Mouse (Mus musculus): ENCODE measurements around the gene Myo1e.

The Myo1e gene

GRCm38 (mm10) chr9:70277529-70277982, 70.4 kb downstream of the Myo1e start:
- no peak for DNase-seq (ENCODE audit: low read depth in 1 of 2, low spot score in 2 of 2)

GRCm38 (mm10) chr9:70281407-70281806, 74.3 kb downstream of the Myo1e start:
- DNase-seq (ENCODE audit: low read depth in 1 of 2, low spot score in 2 of 2), result no peak

GRCm38 (mm10) chr9:70282107-70282506, 75.0 kb downstream of the Myo1e start:
- DNase-seq (ENCODE audit: low read depth in 1 of 2, low spot score in 2 of 2), result no peak

DNA sequence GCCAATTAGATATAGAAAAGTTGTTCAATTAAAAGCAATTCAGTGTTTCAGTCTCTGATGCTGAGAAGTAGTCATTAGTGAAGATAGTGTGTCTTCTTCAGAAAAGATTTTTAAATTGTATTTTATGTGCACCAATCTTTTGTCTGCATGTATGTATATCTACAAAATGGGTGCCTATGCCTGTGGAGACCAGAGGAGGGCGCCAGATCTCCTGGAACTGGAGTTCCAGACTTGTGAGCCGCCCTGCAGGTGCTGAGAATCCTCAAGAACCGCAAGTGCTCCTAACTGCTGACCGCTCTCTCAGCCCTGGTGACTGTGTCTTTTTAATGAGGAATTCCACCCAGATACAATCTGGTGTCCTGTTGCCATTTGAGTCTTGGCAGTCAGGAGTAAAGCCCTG, 76.0 kb downstream of the Myo1e start:
- no peak for DNase-seq (ENCODE audit: low read depth in 1 of 2, low spot score in 2 of 2)

DNA sequence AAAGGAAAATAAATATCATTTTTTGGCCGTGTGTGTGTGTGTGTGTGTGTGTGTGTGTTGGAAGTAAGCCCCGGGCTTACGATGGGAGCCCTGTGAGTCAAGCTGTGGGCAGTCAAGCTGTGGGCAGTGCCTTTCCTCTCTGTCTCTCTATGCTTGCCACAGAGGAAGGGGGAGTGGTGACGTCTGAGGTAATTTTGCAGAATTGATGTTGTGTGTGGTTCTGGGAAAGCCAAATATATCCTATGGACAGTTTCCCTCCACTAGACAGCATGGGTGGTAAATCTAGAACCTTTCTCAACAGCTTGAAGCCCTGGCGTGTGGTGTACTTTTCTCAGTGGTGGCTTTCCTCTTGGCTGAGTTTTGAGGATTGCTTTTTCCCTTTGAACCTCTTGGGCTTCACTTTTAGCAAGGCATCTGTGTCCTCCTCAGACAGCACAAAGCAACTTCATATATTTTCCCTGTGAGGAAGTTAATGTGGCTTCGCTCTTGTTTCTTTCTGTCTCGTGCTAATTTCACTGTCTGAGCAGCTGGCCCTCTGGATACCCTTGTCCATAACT, 77.5 kb downstream of the Myo1e start:
- DNase-seq (ENCODE audit: low read depth in 1 of 2, low spot score in 2 of 2), result peak in 1 of 2 experiments; percentile 12

DNA sequence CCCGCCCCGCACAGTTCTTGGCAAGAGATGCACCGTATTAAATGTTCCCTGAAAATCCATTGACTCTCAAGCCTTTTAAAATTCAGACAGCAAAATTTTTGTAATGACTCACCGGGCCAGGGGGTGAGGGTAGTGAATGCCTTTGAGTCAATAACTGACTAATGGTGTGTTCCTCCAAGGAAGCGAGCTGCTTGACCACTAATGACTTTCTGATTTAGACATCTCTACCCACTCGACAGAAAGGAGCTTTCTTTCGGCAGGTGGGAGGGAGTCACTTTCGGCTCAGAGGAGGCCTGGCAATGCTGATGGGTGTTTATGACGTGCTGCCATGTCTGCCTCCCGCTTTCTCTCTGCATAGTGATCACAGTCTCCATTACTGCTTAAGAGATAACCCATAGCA, 83.6 kb downstream of the Myo1e start:
- DNase-seq (ENCODE audit: low read depth in 1 of 2, low spot score in 2 of 2), result no peak

DNA sequence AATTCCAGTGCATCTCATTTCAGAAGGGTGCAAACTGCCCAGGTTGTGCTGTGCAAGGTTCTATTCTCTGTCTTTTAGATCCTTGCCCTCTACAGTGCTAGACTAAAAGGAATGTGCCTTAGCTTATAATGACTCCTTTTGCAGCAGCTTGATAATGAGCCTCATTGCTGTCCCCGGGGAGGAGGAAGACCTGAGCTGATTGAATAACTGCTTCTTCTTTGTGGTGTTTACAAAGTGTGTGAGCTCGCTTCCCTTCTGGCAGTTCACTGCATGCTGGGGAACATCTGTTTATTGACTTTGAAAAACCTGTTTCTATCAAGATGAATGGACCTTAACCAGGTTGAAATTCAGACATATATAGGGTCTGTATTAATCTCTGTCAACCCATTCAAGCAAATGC, 89.8 kb downstream of the Myo1e start:
- DNase-seq (ENCODE audit: low read depth in 1 of 2, low spot score in 2 of 2), result no peak

- no peak for DNase-seq (ENCODE audit: low read depth in 1 of 2, low spot score in 2 of 2)
Observed at GRCm38 (mm10) chr9:70298221-70298620, 91.1 kb downstream of the Myo1e start.

DNA sequence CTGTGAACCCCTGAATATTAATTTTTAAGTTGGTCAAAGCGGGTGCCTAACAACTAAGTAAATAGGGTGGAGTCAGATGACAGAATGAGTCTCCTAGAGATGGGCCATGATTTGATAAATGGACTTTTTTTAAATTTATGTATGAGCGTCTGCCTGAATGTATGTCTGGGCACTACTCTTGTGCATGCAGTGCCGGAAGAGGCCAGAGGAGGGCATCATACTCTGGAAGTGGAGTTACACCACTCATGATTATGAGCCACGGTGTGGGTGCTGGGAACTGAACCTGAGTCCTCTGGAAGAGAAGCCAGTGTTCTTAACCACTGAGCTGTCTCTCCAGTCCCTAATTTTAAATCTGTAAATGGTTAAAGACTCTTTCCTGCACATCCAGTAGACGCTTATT, 93.6 kb downstream of the Myo1e start:
- no peak for DNase-seq (ENCODE audit: low read depth in 1 of 2, low spot score in 2 of 2)

DNA sequence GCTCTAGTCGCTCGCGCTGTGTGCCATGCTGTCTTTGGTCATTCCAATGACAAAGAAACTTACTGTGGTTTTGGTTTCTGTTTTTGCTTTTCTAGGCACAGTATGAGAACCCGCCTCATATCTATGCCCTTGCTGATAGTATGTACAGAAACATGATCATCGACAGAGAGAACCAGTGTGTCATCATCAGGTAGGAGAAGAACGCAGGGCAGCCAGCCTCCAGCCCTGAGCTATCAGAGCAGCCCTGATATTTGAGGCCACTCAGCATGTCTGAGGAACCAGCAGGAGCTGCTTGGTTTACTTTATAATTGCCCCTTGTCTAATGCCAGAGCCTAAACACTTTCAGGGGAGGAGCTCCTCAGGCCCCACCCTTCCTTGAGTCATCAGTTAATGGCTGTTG, 94.4 kb downstream of the Myo1e start:
- no peak for DNase-seq (ENCODE audit: low read depth in 1 of 2, low spot score in 2 of 2)

DNA sequence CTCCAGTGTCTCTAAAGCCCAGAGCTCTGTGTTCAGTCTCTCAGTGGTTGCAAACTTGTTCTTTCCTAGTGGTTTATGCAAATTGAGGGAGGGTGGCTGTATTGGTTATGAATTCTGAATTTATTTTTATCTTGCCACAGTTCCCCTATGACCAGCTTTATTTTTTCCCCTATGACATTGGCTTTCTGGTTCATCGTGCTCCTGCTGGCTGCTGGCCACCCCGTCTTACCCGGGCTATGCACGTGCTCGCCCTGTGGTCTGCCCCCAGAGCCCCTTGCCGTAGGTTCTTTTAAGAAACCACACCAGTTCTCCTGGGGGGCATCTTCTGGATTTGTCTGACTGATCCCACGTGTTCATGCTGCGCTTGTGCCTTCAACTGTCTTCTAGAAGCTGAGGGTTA, 97.8 kb downstream of the Myo1e start:
- no peak for DNase-seq (ENCODE audit: low read depth in 1 of 2, low spot score in 2 of 2)

- DNase-seq (ENCODE audit: low read depth in 1 of 2, low spot score in 2 of 2), result no peak
Observed at GRCm38 (mm10) chr9:70310046-70310445, 102.9 kb downstream of the Myo1e start.

DNA sequence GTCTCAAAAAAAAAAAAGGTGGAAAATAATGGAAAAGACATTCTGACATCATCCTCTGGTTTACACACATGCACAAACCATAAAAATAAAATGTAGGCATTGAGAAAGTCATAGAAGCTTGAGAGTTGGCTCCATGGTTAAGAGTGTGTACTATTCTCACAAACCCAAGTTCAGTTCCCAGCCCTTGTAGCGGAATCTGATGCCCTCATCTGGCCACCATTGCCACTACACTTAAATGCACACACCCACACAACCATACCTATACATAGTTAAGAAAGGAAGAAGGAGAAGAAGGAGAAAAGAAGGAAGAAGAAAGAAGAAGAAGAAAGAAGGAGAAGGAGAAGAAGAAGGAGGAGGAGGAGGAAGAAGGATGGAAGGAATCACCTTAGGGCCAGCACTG, 106.9 kb downstream of the Myo1e start:
- no peak for DNase-seq (ENCODE audit: low read depth in 1 of 2, low spot score in 2 of 2)

DNA sequence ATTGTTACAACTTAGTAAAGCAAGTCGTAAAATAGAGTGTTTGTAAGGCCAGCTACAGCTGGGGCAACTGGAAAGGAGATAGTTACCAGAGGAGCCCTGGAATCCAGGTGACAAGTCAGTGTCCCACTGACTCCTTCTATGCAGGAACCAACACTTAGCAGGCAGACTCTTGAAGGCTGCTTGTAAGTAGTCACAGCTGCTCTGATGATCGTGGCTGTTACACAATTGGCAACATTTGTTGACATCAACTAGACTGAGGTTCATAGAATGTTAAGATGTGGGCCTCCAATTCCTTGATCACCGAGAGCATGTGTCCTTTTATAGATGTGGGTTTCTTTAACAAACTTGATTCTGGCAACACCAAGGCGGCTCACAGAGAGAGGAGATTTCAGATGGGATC, 108.0 kb downstream of the Myo1e start:
- DNase-seq (ENCODE audit: low read depth in 1 of 2, low spot score in 2 of 2), result no peak

DNA sequence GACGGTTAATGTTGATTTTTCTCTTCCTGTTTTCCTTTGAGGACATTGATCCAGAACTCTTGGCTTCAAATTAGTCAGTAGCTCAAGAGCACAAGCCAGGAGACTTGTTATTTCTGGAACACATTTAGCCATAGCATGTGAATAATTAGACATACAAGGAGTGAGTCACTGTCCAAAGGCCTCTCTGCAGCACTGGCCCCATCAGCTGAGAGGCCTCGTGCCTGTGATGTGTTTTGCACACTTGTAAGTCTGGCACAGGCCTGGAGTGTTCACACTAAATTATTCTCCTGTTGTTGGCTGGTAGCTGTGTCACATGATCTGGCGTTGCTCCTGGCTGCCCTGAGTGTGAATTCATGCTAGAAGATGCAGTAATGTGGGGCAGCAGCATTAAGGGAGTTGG, 111.5 kb downstream of the Myo1e start:
- no peak for DNase-seq (ENCODE audit: low read depth in 1 of 2, low spot score in 2 of 2)

GRCm38 (mm10) chr9:70324336-70324735, 117.2 kb downstream of the Myo1e start:
- DNase-seq (ENCODE audit: low read depth in 1 of 2, low spot score in 2 of 2), result no peak

GRCm38 (mm10) chr9:70325880-70326595, 118.9 kb downstream of the Myo1e start:
- no peak for DNase-seq (ENCODE audit: low read depth in 1 of 2, low spot score in 2 of 2)

GRCm38 (mm10) chr9:70328193-70328841, 121.2 kb downstream of the Myo1e start:
- no peak for DNase-seq (ENCODE audit: low read depth in 1 of 2, low spot score in 2 of 2)

- no peak for DNase-seq (ENCODE audit: low read depth in 1 of 2, low spot score in 2 of 2)
Observed at GRCm38 (mm10) chr9:70331727-70332335, 124.7 kb downstream of the Myo1e start.

DNA sequence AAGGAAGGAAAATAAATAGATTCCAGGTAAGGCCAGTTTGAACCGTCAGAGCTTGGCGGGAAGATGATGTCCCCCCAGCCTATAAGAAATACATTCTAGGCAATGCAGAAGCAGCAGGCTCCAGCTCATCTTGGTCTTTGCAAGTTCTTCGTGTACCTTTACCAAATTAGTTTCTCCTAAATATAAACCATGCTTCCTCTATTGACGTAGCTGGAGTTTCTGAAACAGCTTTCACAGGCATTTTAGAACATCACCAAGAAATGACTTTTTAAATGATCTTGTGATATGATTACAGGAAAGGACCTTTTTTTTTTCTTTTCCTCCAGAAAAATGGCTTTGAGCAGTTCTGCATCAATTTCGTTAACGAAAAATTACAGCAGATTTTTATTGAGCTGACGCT, 131.2 kb downstream of the Myo1e start:
- DNase-seq (ENCODE audit: low read depth in 1 of 2, low spot score in 2 of 2), result no peak

DNA sequence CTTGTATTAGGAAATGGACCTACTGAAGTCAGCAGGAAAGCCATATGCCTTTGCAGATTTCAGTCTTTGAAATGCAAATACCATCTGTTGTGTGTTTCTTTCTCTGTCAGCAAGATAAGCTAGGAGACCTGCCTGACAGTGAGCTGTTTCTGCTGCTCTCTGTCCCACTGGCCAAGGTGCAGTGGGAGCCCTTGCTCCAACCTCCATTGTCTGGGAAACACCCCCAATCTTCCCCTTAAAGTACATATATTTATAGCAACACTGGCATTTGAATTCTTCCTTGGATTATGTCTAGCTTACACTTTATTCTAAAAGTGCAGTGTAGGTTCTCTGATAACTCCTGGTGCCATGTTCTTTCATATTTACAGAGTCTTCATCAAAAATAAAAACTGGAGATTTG, 131.7 kb downstream of the Myo1e start:
- DNase-seq (ENCODE audit: low read depth in 1 of 2, low spot score in 2 of 2), result no peak

DNA sequence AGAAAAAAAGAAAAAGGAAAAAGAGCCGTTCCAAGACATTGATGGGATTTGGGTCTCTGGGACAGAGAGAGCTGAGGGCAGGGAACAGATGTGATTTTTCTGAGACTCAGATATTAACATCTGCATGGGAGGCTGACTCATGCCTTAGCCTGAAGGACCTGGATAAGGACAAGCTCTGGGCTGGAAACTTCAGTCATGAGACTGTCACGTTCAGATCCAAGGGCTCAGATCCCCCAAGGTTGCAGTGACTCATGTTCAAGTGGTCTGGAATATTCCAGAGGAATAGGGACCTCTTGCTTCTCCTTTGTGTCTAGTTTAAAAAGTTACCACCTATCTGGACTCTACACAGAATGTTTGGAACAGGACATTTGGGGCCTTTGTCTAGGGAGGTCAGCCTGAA, 142.1 kb downstream of the Myo1e start:
- no peak for DNase-seq (ENCODE audit: low read depth in 1 of 2, low spot score in 2 of 2)

Measured in monocyte, adult 2 months (primary cell).